Mouse (Mus musculus) cortical plate, adult 2 months (tissue): ENCODE measurements around the gene Gm4491.

Experiments
- CTCF ChIP-seq: fragments of 200-500 bp; IDR thresholded peaks from 2 replicates; pipeline ENCODE4 v1.5.1; 2011; ENCODE audit warnings: mild to moderate bottlenecking, control low read depth, low read length; ENCODE audit not compliant: insufficient read depth; ENCODE audit errors: extremely low read depth
- POLR2A ChIP-seq: fragments of 200-500 bp; IDR thresholded peaks from 2 replicates; pipeline ENCODE4 v1.6.1; 2011; ENCODE audit warnings: mild to moderate bottlenecking, low read length, control low read depth; ENCODE audit not compliant: insufficient read depth; ENCODE audit errors: extremely low read depth

DNA sequence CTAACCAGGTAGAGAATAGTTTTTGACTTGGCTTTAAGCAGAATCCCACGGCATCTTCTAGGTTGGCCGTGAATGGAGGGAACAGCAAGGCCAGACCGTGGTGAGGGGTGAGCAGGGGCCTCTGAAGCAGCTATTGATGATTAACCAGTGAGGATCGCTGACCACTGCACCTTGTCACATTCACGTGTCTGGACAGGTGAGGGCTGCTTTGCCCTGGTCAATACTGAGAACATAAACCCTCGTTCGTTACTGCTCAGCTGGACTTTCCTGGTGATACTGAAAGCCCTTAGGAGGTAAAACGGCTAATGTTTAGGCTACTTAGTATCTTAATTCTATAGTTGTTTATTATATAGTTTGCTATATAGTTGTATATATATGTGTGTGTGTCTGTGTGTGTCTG, 8.6 kb downstream of the Gm4491 start:
- TF ChIP-seq CTCF = no peak
- TF ChIP-seq POLR2A = no peak
